Mouse (Mus musculus) liver, postnatal 0 days (tissue): ENCODE measurements at regions not wholly inside any gene's neighbourhood (a gene's known extent, or its start where the extent isn't known, plus 50 kb on each side); places are given as distances from the start of the nearest gene placed in this dataset.

Source experiments
- ATAC-seq: fragments of 200-750 bp; cut with Nextera tagmentation; 2 replicates; pipeline ENCODE4 v1.8.0; 2017; ENCODE audit warnings: mild to moderate bottlenecking, moderate library complexity
- DNase-seq: peaks from one replicate; pipeline ENCODE4 v3.0.0-alpha.2; 2016
- H3K27ac ChIP-seq: fragments of 300-500 bp; sonication (generic); 2 replicates; pipeline ENCODE4 v1.5.1; 2014; ENCODE audit warnings: antibody characterized with exemption, moderate library complexity, mild to moderate bottlenecking, low read depth
- H3K27me3 ChIP-seq: fragments of 300-500 bp; sonication (generic); 2 replicates; pipeline ENCODE4 v1.6.1; 2014; ENCODE audit warnings: low read length, control low read depth, mixed read lengths; ENCODE audit not compliant: insufficient read depth
- H3K36me3 ChIP-seq: fragments of 300-500 bp; sonication (generic); replicated peaks from 2 replicates; pipeline ENCODE4 v1.6.1; 2014; ENCODE audit warnings: mild to moderate bottlenecking, control low read depth, low read length, moderate library complexity, mixed read lengths; ENCODE audit not compliant: insufficient read depth
- H3K4me1 ChIP-seq: fragments of 300-500 bp; sonication (generic); 2 replicates; pipeline ENCODE4 v1.6.1; 2014; ENCODE audit warnings: antibody characterized with exemption, mild to moderate bottlenecking, control low read depth; ENCODE audit not compliant: insufficient read depth
- H3K4me2 ChIP-seq: fragments of 300-500 bp; sonication (generic); 2 replicates; pipeline ENCODE4 v1.6.1; 2014; ENCODE audit warnings: low read depth, mild to moderate bottlenecking, low read length, moderate library complexity, mixed read lengths
- H3K4me3 ChIP-seq: fragments of 300-500 bp; sonication (generic); 2 replicates; pipeline ENCODE4 v1.5.1; 2014; ENCODE audit warnings: low read depth, low read length
- H3K9ac ChIP-seq: fragments of 300-500 bp; sonication (generic); replicated peaks from 2 replicates; pipeline ENCODE4 v1.6.1; 2014; ENCODE audit warnings: mild to moderate bottlenecking, moderate library complexity
- H3K9me3 ChIP-seq: fragments of 300-500 bp; sonication (generic); 2 replicates; pipeline ENCODE4 v1.6.1; 2016; ENCODE audit warnings: mild to moderate bottlenecking, control low read depth, low read length, mixed read lengths
- CTCF ChIP-seq: sonication (generic); IDR thresholded peaks from 2 replicates; pipeline ENCODE4 v1.5.1; 2016; ENCODE audit warnings: antibody characterized with exemption, low read depth
- EP300 ChIP-seq: IDR thresholded peaks from 2 replicates; pipeline ENCODE4 v1.6.1; 2016; ENCODE audit warnings: antibody characterized with exemption, low read depth, mild to moderate bottlenecking
- WGBS: fragments of 180-500 bp; shearing (Covaris S2); extraction: QIAGEN DNeasy Blood & Tissue Kit; methylation state at CpG from one replicate; pipeline ENCODE4 v1.1.7; 2014; ENCODE audit not compliant: insufficient replicate concordance; 5-methylcytosine and 5-hydroxymethylcytosine counted together

- H3K27ac ChIP-seq = no peak overlapping the region
- H3K36me3 ChIP-seq = no peaks in the 10 kb centered on the region
- ATAC-seq (no peak), DNase-seq (no peak)
- no peak overlapping the region for H3K4me3 ChIP-seq
- H3K4me1 ChIP-seq = no peaks in the 10 kb centered on the region
- H3K27me3 ChIP-seq = no peaks in the 10 kb centered on the region
- 72% methylated on average over 1 of the region's 1 CpGs for WGBS
- TF ChIP-seq CTCF (no peak), EP300 (no peak)
- H3K4me2 ChIP-seq = no peak overlapping the region
- no peaks in the 10 kb centered on the region for H3K9me3 ChIP-seq
- H3K9ac ChIP-seq = no peak overlapping the region
These were observed 695.4 kb upstream of the Lrrn3 start for GRCm38 (mm10) chr12:42181646-42182045.

DNA sequence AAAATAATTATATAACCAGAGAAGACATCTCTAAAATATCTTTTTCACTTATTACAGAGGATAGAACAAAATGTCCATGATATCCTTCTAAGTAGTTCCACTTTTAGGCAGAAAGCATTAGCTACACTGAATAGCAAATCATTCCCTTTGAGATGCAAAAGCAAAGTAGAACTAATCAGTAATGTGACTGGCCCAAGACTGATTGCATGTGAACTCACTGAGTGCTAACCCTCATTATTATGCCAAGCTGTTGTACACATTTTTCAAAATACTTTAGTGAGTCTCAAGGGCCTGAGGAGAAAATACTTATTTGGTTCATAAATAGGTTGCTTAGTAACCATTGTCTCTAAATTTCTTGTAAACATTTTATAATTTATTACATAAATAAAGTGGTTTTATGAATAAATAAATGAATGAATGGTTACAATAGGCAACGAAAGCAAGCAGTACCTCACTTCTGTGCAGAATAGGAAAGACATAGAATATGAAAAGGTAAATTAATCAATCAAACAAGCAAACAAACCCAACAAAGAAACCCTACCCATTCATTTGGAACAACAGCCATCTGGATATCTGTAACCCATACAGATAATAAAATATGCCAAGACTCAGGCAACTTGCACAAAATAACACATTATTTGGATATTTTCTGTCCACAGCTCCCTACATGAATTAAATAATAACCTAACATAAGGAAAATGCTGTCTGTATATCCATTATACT lies 693.9 kb upstream of the Lrrn3 start:
- H3K4me1 ChIP-seq = no peaks in the 10 kb centered on the region
- no peak overlapping the region for H3K4me2 ChIP-seq
- no peak overlapping the region for H3K27ac ChIP-seq
- TF ChIP-seq CTCF (no peak), EP300 (no peak)
- no peak overlapping the region for H3K9ac ChIP-seq
- no peak for DNase-seq
- H3K4me3 ChIP-seq = no peak overlapping the region
- H3K9me3 ChIP-seq = no peaks in the 10 kb centered on the region
- WGBS = 63% methylated on average over 1 of the region's 1 CpGs
- no peak for ATAC-seq
- H3K27me3 ChIP-seq = no peaks in the 10 kb centered on the region
- no peaks in the 10 kb centered on the region for H3K36me3 ChIP-seq

- no peaks in the 10 kb centered on the region for H3K36me3 ChIP-seq
- DNase-seq = no peak
- H3K9me3 ChIP-seq = no peaks in the 10 kb centered on the region
- ATAC-seq = no peak
- TF ChIP-seq CTCF (no peak), EP300 (no peak)
- no peaks in the 10 kb centered on the region for H3K4me1 ChIP-seq
- no peak overlapping the region for H3K4me3 ChIP-seq
- 77% methylated on average over 4 of the region's 4 CpGs for WGBS
- no peak overlapping the region for H3K4me2 ChIP-seq
- no peaks in the 10 kb centered on the region for H3K27me3 ChIP-seq
- no peak overlapping the region for H3K27ac ChIP-seq
- no peak overlapping the region for H3K9ac ChIP-seq
These were observed 661.7 kb upstream of the Lrrn3 start for GRCm38 (mm10) chr12:42147971-42148370.

GRCm38 (mm10) chr12:42138694-42139442 lies 652.6 kb upstream of the Lrrn3 start:
- WGBS = 73% methylated on average over 3 of the region's 3 CpGs
- no peak for ATAC-seq
- no peak for TF ChIP-seq CTCF
- TF ChIP-seq EP300 = no peak
- no peak overlapping the region for H3K4me2 ChIP-seq
- H3K27me3 ChIP-seq = no peaks in the 10 kb centered on the region
- no peak for DNase-seq
- no peak overlapping the region for H3K9ac ChIP-seq
- H3K4me3 ChIP-seq = no peak overlapping the region
- H3K4me1 ChIP-seq = no peaks in the 10 kb centered on the region
- no peaks in the 10 kb centered on the region for H3K9me3 ChIP-seq
- H3K27ac ChIP-seq = no peak overlapping the region
- no peaks in the 10 kb centered on the region for H3K36me3 ChIP-seq

DNA sequence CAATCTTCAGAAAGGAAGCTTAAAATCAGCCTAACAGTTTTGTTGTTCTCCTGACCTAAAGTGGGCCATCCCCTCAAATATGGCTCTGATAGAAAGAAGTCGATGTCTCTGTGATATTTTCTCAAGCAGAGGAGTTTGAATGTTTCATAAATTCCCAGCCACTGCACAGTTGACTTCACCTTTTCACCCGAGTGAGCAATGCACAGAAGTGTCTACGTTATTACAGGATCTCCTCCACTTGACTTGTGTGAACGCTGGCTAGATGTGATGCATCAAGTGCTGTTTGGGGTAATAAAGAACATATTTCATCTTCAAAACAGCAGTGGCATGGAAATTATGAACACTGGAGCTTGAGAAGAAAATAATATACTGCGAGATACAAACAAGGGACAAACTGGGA lies 651.9 kb upstream of the Lrrn3 start:
- Histone ChIP-seq H3K9me3 (no peaks in the 10 kb centered on the region), H3K36me3 (no peaks in the 10 kb centered on the region), H3K27ac (no peak overlapping the region), H3K27me3 (no peaks in the 10 kb centered on the region), H3K9ac (no peak overlapping the region), H3K4me1 (no peaks in the 10 kb centered on the region), H3K4me3 (no peak overlapping the region), H3K4me2 (no peak overlapping the region)
- TF ChIP-seq CTCF (no peak), EP300 (no peak)
- WGBS = 74% methylated on average over 5 of the region's 5 CpGs
- DNase-seq (no peak), ATAC-seq (no peak)

GRCm38 (mm10) chr12:42137764-42138163 lies 651.5 kb upstream of the Lrrn3 start:
- DNase-seq = no peak
- no peaks in the 10 kb centered on the region for H3K27me3 ChIP-seq
- 58% methylated on average over 5 of the region's 5 CpGs for WGBS
- no peak for TF ChIP-seq EP300
- TF ChIP-seq CTCF = no peak
- no peak overlapping the region for H3K27ac ChIP-seq
- H3K4me3 ChIP-seq = no peak overlapping the region
- no peaks in the 10 kb centered on the region for H3K9me3 ChIP-seq
- no peak for ATAC-seq
- H3K4me1 ChIP-seq = no peaks in the 10 kb centered on the region
- H3K9ac ChIP-seq = no peak overlapping the region
- H3K4me2 ChIP-seq = no peak overlapping the region
- H3K36me3 ChIP-seq = no peaks in the 10 kb centered on the region

GRCm38 (mm10) chr12:42100189-42100588 lies 614.0 kb upstream of the Lrrn3 start:
- no peak for TF ChIP-seq CTCF
- TF ChIP-seq EP300 = no peak
- Histone ChIP-seq H3K36me3 (no peaks in the 10 kb centered on the region), H3K4me1 (no peaks in the 10 kb centered on the region), H3K27ac (no peak overlapping the region), H3K9ac (no peak overlapping the region), H3K27me3 (no peaks in the 10 kb centered on the region), H3K4me3 (no peak overlapping the region), H3K9me3 (no peaks in the 10 kb centered on the region), H3K4me2 (no peak overlapping the region)
- 56% methylated on average over 1 of the region's 1 CpGs for WGBS
- DNase-seq (no peak), ATAC-seq (no peak)
